Mouse (Mus musculus) liver, embryonic 13.5 days (tissue): ENCODE measurements around the gene Eif4enif1. TPM values are rescaled to one million over a fixed set of nuclear protein-coding genes. Genes with fewer than 3 reads are reported as not detected.

Experiments
- ATAC-seq: fragments of 200-750 bp; cut with Nextera tagmentation; 2 replicates; pipeline ENCODE4 v1.8.0; 2017; ENCODE audit warnings: low read depth, mild to moderate bottlenecking, moderate number of reproducible peaks, moderate library complexity
- DNase-seq: peaks from one replicate; pipeline ENCODE4 v3.0.0; 2022
- H3K27ac ChIP-seq: fragments of 300-500 bp; sonication (generic); 2 replicates; pipeline ENCODE4 v1.5.1; 2015; ENCODE audit warnings: moderate library complexity, mild to moderate bottlenecking, inconsistent platforms
- H3K27me3 ChIP-seq: fragments of 300-500 bp; sonication (generic); 2 replicates; pipeline ENCODE4 v1.6.1; 2015; ENCODE audit warnings: mild to moderate bottlenecking, inconsistent platforms
- H3K36me3 ChIP-seq: fragments of 300-500 bp; sonication (generic); 2 replicates; pipeline ENCODE4 v1.6.1; 2015; ENCODE audit warnings: mild to moderate bottlenecking, inconsistent platforms
- H3K4me1 ChIP-seq: fragments of 300-500 bp; sonication (generic); replicated peaks from 2 replicates; pipeline ENCODE4 v1.6.1; 2015; ENCODE audit warnings: inconsistent platforms
- H3K4me2 ChIP-seq: fragments of 300-500 bp; sonication (generic); 2 replicates; pipeline ENCODE4 v1.6.1; 2015; ENCODE audit warnings: inconsistent platforms, mild to moderate bottlenecking, moderate library complexity
- H3K4me3 ChIP-seq: fragments of 300-500 bp; sonication (generic); replicated peaks from 2 replicates; pipeline ENCODE4 v1.5.1; 2015; ENCODE audit warnings: mild to moderate bottlenecking, inconsistent platforms
- H3K9ac ChIP-seq: fragments of 300-500 bp; sonication (generic); 2 replicates; pipeline ENCODE4 v1.6.1; 2015; ENCODE audit warnings: mild to moderate bottlenecking, inconsistent platforms
- H3K9me3 ChIP-seq: fragments of 300-500 bp; sonication (generic); replicated peaks from 2 replicates; pipeline ENCODE4 v1.6.1; 2016; ENCODE audit warnings: inconsistent platforms
- WGBS: fragments of 180-500 bp; shearing (Covaris S2); methylation state at CpG from one replicate; pipeline ENCODE4 v1.1.7; 2015; ENCODE audit not compliant: insufficient replicate concordance; 5-methylcytosine and 5-hydroxymethylcytosine counted together
- polyA plus RNA-seq: library from polyadenylated mRNA; unstranded; fragments of >200 nt; fragmentation: Nextera tagmentation; extraction: Ambion mirVana; gene quantifications from 2 replicates; pipeline ENCODE4 v1.2.1, GENCODE M21; 2015

The Eif4enif1 gene
- polyA plus RNA-seq, 1 experiment from 2014 or later, result 22.0 TPM

DNA sequence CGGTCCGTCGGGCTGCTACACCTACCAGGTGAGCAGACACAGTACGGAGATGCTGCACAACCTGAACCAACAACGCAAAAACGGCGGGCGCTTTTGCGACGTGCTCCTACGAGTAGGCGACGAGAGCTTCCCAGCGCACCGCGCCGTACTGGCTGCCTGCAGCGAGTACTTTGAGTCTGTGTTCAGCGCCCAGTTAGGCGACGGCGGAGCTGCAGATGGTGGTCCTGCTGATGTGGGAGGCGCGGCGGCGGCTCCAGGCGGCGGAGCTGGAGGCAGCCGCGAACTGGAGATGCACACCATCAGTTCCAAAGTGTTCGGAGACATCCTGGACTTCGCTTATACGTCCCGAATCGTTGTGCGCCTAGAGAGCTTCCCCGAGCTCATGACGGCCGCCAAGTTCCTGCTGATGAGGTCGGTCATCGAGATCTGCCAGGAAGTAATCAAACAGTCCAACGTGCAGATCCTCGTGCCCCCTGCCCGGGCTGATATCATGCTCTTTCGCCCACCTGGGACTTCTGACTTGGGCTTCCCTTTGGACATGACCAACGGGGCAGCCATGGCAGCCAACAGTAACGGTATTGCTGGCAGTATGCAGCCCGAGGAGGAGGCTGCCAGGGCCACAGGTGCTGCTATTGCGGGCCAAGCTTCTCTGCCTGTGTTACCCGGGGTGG, 88.6 kb downstream of the Eif4enif1 start:
- H3K27me3 ChIP-seq, result peaks cover 7% of the 10 kb centered on the region; the same call in 1 of the 2 replicates
- peaks cover 75% of the 10 kb centered on the region for H3K4me1 ChIP-seq
- H3K36me3 ChIP-seq, result peaks cover 27% of the 10 kb centered on the region
- peak overlapping the region; percentile 93 for H3K9ac ChIP-seq
- DNase-seq (peak; percentile 48), ATAC-seq (peak; percentile 15)
- peak overlapping the region; percentile 99 for H3K4me2 ChIP-seq
- peak overlapping the region; percentile 92 for H3K27ac ChIP-seq
- H3K4me3 ChIP-seq, result peak overlapping the region; percentile 88
- H3K9me3 ChIP-seq, result no peaks in the 10 kb centered on the region
- WGBS, result under 1% methylated on average over 50 of the region's 50 CpGs

GRCm38 (mm10) chr11:3291311-3292061, 89.3 kb downstream of the Eif4enif1 start:
- Histone ChIP-seq H3K4me2 (peak overlapping the region; percentile 99), H3K4me3 (peak overlapping the region; percentile 88), H3K9ac (peak overlapping the region; percentile 93), H3K9me3 (no peaks in the 10 kb centered on the region), H3K4me1 (peaks cover 82% of the 10 kb centered on the region), H3K27me3 (peaks cover 7% of the 10 kb centered on the region; the same call in 1 of the 2 replicates), H3K27ac (peak overlapping the region; percentile 92), H3K36me3 (peaks cover 35% of the 10 kb centered on the region)
- peak; percentile 33 for DNase-seq
- no peak for ATAC-seq
- under 1% methylated on average over 26 of the region's 26 CpGs for WGBS

DNA sequence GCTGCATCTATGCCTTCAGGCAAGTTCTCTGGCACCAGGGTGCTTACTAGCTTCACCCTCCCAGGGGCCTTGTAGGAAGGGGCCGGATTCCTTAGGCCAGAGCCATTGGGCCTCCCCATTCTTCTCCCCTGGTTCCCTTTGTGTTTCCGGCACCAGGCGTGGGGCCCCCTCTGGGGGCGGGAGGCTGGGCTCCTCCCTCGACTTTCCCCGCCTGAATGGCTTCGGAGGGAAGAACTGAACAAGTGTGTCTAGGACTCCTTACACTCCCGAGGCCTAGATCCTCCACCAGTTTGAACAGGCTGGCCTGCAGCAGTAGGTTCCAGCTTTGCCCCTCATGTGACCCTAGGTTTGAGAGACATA, 89.8 kb downstream of the Eif4enif1 start:
- ATAC-seq, result peak; percentile 41
- H3K4me1 ChIP-seq, result peaks cover 87% of the 10 kb centered on the region
- no peaks in the 10 kb centered on the region for H3K9me3 ChIP-seq
- H3K4me2 ChIP-seq, result peak overlapping the region; percentile 99
- peak overlapping the region; percentile 92 for H3K27ac ChIP-seq
- peak overlapping the region; percentile 88 for H3K4me3 ChIP-seq
- peak overlapping the region; percentile 93 for H3K9ac ChIP-seq
- H3K36me3 ChIP-seq, result peaks cover 40% of the 10 kb centered on the region
- WGBS, result 0% methylated on average over 8 of the region's 8 CpGs
- peak; percentile 70 for DNase-seq
- H3K27me3 ChIP-seq, result peaks cover 7% of the 10 kb centered on the region; the same call in 1 of the 2 replicates

DNA sequence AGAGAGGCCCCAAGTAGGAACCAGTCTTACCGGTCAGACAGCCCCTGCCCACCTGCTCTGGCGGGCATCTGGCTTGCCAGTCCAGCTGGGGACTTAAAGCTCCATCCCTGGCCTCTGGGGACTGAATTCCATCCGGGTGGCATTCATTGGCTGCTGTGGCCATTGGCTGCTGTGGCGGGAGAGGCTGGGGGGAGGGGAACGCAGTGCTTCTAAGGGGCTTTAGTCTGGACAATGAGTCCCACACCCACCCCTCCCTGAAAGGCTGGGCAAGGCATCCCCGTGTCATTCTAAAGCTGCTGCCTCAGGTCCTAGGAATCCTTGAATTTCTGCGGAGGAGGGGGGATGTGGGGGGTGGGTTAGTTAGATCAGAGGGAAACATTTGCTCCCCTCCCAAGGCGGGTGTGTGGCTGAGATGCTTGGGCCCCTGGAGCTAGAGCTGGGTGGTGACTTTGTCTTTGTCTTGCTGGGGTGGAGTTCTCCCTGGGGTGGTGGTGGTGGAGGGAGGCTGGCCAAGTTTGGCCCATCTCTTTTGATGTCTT, 90.6 kb downstream of the Eif4enif1 start:
- H3K27ac ChIP-seq, result peak overlapping the region; percentile 92
- WGBS, result 4% methylated on average over 8 of the region's 8 CpGs
- no peak for ATAC-seq
- peak overlapping the region; percentile 99 for H3K4me2 ChIP-seq
- no peaks in the 10 kb centered on the region for H3K9me3 ChIP-seq
- peaks cover 7% of the 10 kb centered on the region; the same call in 1 of the 2 replicates for H3K27me3 ChIP-seq
- peak overlapping the region; percentile 88 for H3K4me3 ChIP-seq
- peaks cover 48% of the 10 kb centered on the region for H3K36me3 ChIP-seq
- peak; percentile 21 for DNase-seq
- peaks cover 90% of the 10 kb centered on the region for H3K4me1 ChIP-seq
- peak overlapping the region; percentile 93 for H3K9ac ChIP-seq

- Histone ChIP-seq H3K9ac (peak overlapping the region; percentile 93), H3K27me3 (peaks cover 4% of the 10 kb centered on the region; the same call in 1 of the 2 replicates), H3K4me3 (peak overlapping the region; percentile 88), H3K4me1 (peaks cover 84% of the 10 kb centered on the region), H3K4me2 (peak overlapping the region; percentile 99), H3K27ac (peak overlapping the region; percentile 92), H3K36me3 (peaks cover 53% of the 10 kb centered on the region), H3K9me3 (no peaks in the 10 kb centered on the region)
- 44% methylated on average over 4 of the region's 4 CpGs for WGBS
- DNase-seq (no peak), ATAC-seq (no peak)
Measured at GRCm38 (mm10) chr11:3293361-3293760, 91.2 kb downstream of the Eif4enif1 start.

Other genes with a start within 250 kb of the Eif4enif1 start
- gene Sfi1, start 8.9 kb upstream of the Eif4enif1 start, polyA plus RNA-seq, result 3.4 and 4.3 TPM in 2 replicates
- 159 and 171 TPM in 2 replicates for gene Drg1, start 64.0 kb downstream of the Eif4enif1 start, polyA plus RNA-seq
- 14.8 and 15.8 TPM in 2 replicates for gene Patz1, start 86.5 kb downstream of the Eif4enif1 start, polyA plus RNA-seq
- gene Pik3ip1, start 128.0 kb downstream of the Eif4enif1 start, polyA plus RNA-seq, result 1.1 and 1.5 TPM in 2 replicates
- 8.7 TPM in 2 replicates for gene Limk2, start 206.8 kb downstream of the Eif4enif1 start, polyA plus RNA-seq
- 7.3 and 9.1 TPM in 2 replicates for gene Rnf185, start 250.0 kb downstream of the Eif4enif1 start, polyA plus RNA-seq